Mouse (Mus musculus) retina, postnatal 1 day (tissue): ENCODE data around the gene Sohlh1.
A peak's percentile ranks its signal among the peaks of the same experiment; 100 is the strongest.
"Not testable (repeated sequence)": the region's sequence is repeated elsewhere in the genome, so short reads cannot be mapped to it uniquely, and the experiment has no call there.

ENCODE experiments used
- DNase-seq: peaks from one replicate; pipeline ENCODE4 v3.0.0-alpha.2; 2012

The Sohlh1 gene

DNA sequence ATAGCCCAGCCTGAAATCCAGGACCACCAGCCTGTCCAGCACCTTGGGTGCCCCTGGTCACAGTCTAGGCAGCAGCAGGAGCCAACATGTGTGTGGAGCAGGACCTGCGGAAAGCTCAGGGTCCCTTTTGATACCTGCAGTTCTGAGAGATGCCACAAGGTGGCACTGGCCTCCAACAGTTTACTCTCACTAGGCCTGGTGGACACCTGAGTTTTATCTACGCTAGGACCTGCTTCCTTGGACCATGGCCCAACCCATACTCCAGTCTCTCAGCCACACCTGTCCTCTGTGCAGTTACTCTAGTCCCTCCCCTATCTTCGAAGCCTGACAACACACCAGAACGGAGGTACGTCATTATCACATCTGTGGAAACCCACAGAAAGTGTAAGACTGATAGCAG, 10.8 kb downstream of the Sohlh1 start:
- DNase-seq, result peak; percentile 74

DNA sequence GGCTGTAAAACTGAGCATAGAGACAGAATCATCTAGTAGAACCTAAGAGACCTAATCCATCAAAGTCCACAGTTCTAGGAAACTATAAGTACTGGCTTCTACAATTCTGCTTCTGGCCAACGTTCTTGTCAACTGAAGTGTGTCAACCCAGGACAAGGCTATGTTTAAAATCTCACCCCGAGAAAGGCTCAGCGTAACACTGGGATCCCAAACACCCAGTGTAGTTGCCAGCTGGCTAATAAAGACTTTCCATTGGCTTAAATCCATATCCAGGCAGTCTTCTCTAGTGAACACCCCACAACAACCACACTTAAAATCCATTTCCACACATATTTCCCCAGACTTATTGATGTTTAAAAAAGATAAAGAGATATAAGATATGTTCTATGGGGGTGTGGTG, 16.3 kb downstream of the Sohlh1 start:
- no peak for DNase-seq

- DNase-seq, result no peak
These were observed 18.6 kb downstream of the Sohlh1 start for GRCm38 (mm10) chr2:25828344-25828947.

DNA sequence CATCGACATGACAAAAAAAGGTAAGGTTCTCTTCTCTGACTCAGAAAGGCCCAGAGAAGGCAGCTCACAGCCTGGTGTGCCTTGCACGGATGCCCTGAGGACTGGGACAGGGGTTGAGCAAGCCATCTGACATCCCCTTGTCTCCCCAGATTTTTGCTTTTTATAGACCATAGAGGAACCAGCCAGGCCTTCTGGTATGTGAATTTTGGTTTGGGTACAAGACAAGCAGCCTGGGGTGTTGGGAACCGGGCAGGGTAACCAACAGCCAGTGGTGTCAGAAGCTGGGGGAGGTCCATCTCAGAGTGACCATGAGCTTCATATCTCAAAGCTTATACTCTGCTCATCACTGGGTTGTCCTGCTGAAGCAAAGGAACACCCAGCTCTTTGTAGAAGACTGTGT, 22.3 kb downstream of the Sohlh1 start:
- DNase-seq, result no peak

GRCm38 (mm10) chr2:25822806-25823205, 24.2 kb downstream of the Sohlh1 start, which contains the start of gene Lcn9:
Gene Lcn9, plus strand, starts transcription at chr2:25823153.
- DNase-seq, result no peak

DNA sequence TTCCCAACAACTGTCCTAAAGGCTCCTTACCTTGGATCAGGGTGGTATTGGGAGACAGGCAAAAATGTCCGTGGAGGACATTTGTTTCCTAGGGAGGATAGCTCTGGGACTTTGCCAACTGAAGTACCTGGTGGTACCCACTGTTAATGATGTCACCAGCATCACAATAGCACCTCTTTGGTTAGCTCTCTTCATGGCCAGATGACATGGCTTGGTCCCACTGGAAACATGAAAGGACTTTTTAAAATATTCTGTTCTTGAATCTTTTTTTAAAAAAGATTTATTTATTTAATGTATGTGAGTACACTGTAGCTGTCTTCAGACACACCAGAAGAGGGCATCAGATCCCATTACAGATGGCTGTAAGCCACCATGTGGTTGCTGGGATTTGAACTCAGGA, 31.3 kb downstream of the Sohlh1 start, which contains the start of gene Glt6d1:
Glt6d1 (minus strand) TSS at position 101 of the 400 bp plus-strand sequence.
- not testable (repeated sequence) for DNase-seq

GRCm38 (mm10) chr2:25813364-25813763, 33.7 kb downstream of the Sohlh1 start:
- no peak for DNase-seq

- DNase-seq, result no peak
These were observed 35.3 kb downstream of the Sohlh1 start for GRCm38 (mm10) chr2:25811711-25812110.

GRCm38 (mm10) chr2:25798065-25798464, 49.0 kb downstream of the Sohlh1 start:
- DNase-seq, result no peak

- no peak for DNase-seq
These were observed 49.4 kb downstream of the Sohlh1 start for GRCm38 (mm10) chr2:25797635-25798034.
